Mouse (Mus musculus): ENCODE measurements around the gene Sptlc2. TPM values are rescaled to one million over a fixed set of nuclear protein-coding genes. Genes with fewer than 3 reads are reported as not detected.
A peak's percentile ranks its signal among the peaks of the same experiment; 100 is the strongest.

Sptlc2 gene
- polyA plus RNA-seq, 1 experiment from 2014 or later = 73.3 TPM

- no peaks in the 10 kb centered on the region for H3K36me3 ChIP-seq (ENCODE audit: control insufficient read depth, insufficient read depth, low read length)
- H3K4me1 ChIP-seq (ENCODE audit: control insufficient read depth, insufficient read depth, low read length) = 0 out of 2 replicates have a peak, but pooled peaks cover 4% of the 10 kb centered on the region
- peak overlapping the region; percentile 98 for H3K4me3 ChIP-seq (ENCODE audit: low read depth, low read length)
- peak; percentile 3 for ATAC-seq (ENCODE audit: low read depth)
- peak; percentile 36 for DNase-seq (ENCODE audit: low spot score)
- no peaks in the 10 kb centered on the region for H3K9me3 ChIP-seq (ENCODE audit: control insufficient read depth, low read length)
- peak overlapping the region; percentile 93 for H3K9ac ChIP-seq (ENCODE audit: low read depth, low read length)
- no peaks in the 10 kb centered on the region for H3K27me3 ChIP-seq (replicated peaks; ENCODE audit: control insufficient read depth, insufficient read depth, low read length)
- H3K4me2 ChIP-seq (ENCODE audit: low read depth, low read length) = peak overlapping the region; percentile 95
- H3K27ac ChIP-seq (replicated peaks; ENCODE audit: low read depth, low read length) = peak overlapping the region; percentile 82
- WGBS = under 1% methylated on average over 36 of the region's 65 CpGs
Observed at GRCm38 (mm10) chr12:87387171-87388121, 709 bp downstream of the Sptlc2 start.

DNA sequence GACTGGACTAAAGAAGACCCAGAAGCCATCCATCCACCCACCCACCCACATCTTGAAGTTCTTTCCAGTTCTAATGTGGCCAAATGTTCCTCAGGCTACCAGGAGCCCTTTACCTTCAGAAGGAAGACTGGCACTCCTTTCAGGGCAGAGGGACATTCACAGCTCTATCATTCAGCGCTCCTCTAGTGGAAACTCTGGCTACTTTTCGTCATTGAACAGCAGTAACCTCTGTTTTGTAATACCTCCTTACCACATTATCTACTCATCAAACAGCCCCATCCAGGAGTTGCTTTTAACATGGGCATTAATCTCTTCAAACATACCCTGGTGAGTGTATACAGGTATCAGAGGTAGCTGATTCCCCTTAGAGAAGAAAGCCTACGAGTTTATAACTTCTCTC, 3.1 kb downstream of the Sptlc2 start:
- no peak for DNase-seq (ENCODE audit: low spot score)
- no peak for ATAC-seq (ENCODE audit: low read depth)
- no peak overlapping the region for H3K27ac ChIP-seq (replicated peaks; ENCODE audit: low read depth, low read length)
- H3K9me3 ChIP-seq (ENCODE audit: control insufficient read depth, low read length) = no peaks in the 10 kb centered on the region
- 0 out of 2 replicates have a peak, but pooled peaks cover 4% of the 10 kb centered on the region for H3K4me1 ChIP-seq (ENCODE audit: control insufficient read depth, insufficient read depth, low read length)
- WGBS = 88% methylated on average over 3 of the region's 3 CpGs
- no peaks in the 10 kb centered on the region for H3K36me3 ChIP-seq (ENCODE audit: control insufficient read depth, insufficient read depth, low read length)
- H3K9ac ChIP-seq (ENCODE audit: low read depth, low read length) = no peak overlapping the region
- H3K4me3 ChIP-seq (ENCODE audit: low read depth, low read length) = no peak overlapping the region
- no peak overlapping the region for H3K4me2 ChIP-seq (ENCODE audit: low read depth, low read length)
- no peaks in the 10 kb centered on the region for H3K27me3 ChIP-seq (replicated peaks; ENCODE audit: control insufficient read depth, insufficient read depth, low read length)

- no peaks in the 10 kb centered on the region for H3K27me3 ChIP-seq (replicated peaks; ENCODE audit: control insufficient read depth, insufficient read depth, low read length)
- H3K9me3 ChIP-seq (ENCODE audit: control insufficient read depth, low read length) = no peaks in the 10 kb centered on the region
- H3K36me3 ChIP-seq (ENCODE audit: control insufficient read depth, insufficient read depth, low read length) = no peaks in the 10 kb centered on the region
- WGBS = 63% methylated on average over 2 of the region's 2 CpGs
- H3K4me1 ChIP-seq (ENCODE audit: control insufficient read depth, insufficient read depth, low read length) = no peaks in the 10 kb centered on the region
- DNase-seq (ENCODE audit: low spot score) (no peak), ATAC-seq (ENCODE audit: low read depth) (no peak; the same call in 1 of the 2 replicates)
- no peak overlapping the region for H3K27ac ChIP-seq (replicated peaks; ENCODE audit: low read depth, low read length)
- H3K4me2 ChIP-seq (ENCODE audit: low read depth, low read length) = no peak overlapping the region
- no peak overlapping the region for H3K4me3 ChIP-seq (ENCODE audit: low read depth, low read length)
- H3K9ac ChIP-seq (ENCODE audit: low read depth, low read length) = no peak overlapping the region
Observed at GRCm38 (mm10) chr12:87381380-87381682, 6.8 kb downstream of the Sptlc2 start.

DNA sequence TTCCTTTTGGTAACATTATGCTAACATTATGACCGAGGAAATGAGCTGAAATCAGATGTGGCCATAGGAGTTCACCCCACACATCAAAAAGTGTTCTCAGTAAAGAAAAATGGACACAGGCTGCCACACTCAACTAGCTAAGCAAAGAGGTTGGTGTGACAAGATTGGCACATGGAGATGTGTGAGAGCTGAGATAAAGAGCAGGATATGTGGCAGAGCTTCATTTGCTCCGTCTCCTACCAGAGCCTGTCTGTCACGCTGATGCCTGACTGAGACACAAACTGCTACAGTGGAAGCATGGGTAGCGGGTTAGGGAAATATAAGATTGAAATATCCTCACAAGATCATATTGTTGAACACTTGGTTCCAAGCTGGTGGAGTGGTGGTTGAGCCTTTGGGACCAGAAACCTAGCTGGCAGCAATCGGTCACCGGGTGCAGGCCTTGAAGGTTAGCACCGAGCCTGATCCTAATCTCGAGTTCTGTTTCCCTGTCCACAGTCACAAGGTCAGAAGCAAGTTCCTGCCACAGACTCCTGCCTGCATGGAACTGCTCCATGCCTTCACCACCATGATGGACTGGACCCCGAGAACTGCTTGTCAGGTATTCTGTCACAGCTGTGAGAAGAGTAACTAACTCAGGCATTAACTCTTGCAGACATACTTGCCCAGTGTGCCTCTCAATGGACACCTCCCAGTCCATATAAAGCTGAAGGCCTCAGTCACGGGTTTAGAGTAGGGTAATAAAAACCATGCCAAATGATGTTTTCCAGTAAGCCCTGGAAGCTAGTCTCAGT, 7.4 kb downstream of the Sptlc2 start:
- WGBS = 84% methylated on average over 10 of the region's 10 CpGs

DNA sequence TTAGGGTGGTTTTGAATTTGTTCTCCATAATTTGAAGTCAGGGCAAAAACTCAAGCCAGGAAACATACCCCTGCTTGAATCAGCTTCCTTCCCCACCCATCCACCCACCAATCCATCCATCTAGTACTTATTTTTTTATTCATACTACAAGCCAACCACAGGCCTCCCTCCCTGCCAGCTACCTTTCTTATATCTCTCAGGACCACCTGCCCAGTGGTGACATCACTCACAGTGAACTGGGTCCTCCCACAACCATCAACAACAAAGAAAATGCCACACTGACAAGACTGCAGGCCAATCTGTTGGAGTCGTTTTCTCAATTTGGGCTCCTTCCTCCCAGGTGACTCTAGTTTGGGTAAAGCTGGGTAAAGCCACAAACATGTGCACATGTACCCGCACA, 8.7 kb downstream of the Sptlc2 start:
- H3K4me2 ChIP-seq (ENCODE audit: low read depth, low read length) = no peak overlapping the region
- no peaks in the 10 kb centered on the region for H3K27me3 ChIP-seq (replicated peaks; ENCODE audit: control insufficient read depth, insufficient read depth, low read length)
- no peak overlapping the region for H3K4me3 ChIP-seq (ENCODE audit: low read depth, low read length)
- ATAC-seq (ENCODE audit: low read depth) (no peak), DNase-seq (ENCODE audit: low spot score) (no peak)
- no peaks in the 10 kb centered on the region for H3K4me1 ChIP-seq (ENCODE audit: control insufficient read depth, insufficient read depth, low read length)
- H3K9me3 ChIP-seq (ENCODE audit: control insufficient read depth, low read length) = no peaks in the 10 kb centered on the region
- H3K27ac ChIP-seq (replicated peaks; ENCODE audit: low read depth, low read length) = no peak overlapping the region
- no peaks in the 10 kb centered on the region for H3K36me3 ChIP-seq (ENCODE audit: control insufficient read depth, insufficient read depth, low read length)
- H3K9ac ChIP-seq (ENCODE audit: low read depth, low read length) = no peak overlapping the region
- 82% methylated on average over 2 of the region's 2 CpGs for WGBS

More for the DNA sequence above, 7.4 kb downstream of the Sptlc2 start:
- Histone ChIP-seq H3K9ac (ENCODE audit: low read depth, low read length) (no peak overlapping the region), H3K9me3 (ENCODE audit: control insufficient read depth, low read length) (no peaks in the 10 kb centered on the region), H3K4me1 (ENCODE audit: control insufficient read depth, insufficient read depth, low read length) (no peaks in the 10 kb centered on the region), H3K4me3 (ENCODE audit: low read depth, low read length) (no peak overlapping the region), H3K36me3 (ENCODE audit: control insufficient read depth, insufficient read depth, low read length) (no peaks in the 10 kb centered on the region), H3K27me3 (replicated peaks; ENCODE audit: control insufficient read depth, insufficient read depth, low read length) (no peaks in the 10 kb centered on the region), H3K27ac (replicated peaks; ENCODE audit: low read depth, low read length) (no peak overlapping the region), H3K4me2 (ENCODE audit: low read depth, low read length) (no peak overlapping the region)
- DNase-seq (ENCODE audit: low spot score) = no peak
- ATAC-seq (ENCODE audit: low read depth) = no peak

DNA sequence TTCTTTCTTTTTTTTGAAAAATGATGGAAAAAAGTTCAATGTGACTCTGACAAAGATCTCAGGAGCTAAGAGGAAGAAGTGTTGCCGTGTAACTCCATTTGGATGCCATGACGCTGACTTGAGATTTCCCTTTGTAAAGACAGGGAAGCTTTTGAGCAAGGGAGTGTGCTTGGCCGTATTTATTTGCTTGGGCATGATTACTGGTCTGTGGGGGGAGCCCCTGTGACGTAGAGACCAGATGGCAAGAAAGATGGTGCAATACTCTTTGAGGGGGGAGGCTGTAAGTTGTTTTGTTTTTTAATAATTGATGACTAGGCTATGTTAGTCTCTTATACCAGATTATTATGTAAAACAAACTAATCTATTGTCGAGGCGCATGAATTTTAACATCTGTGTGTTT, 14.0 kb downstream of the Sptlc2 start:
- Histone ChIP-seq H3K4me2 (ENCODE audit: low read depth, low read length) (no peak overlapping the region), H3K9ac (ENCODE audit: low read depth, low read length) (no peak overlapping the region), H3K4me1 (ENCODE audit: control insufficient read depth, insufficient read depth, low read length) (no peaks in the 10 kb centered on the region), H3K27me3 (replicated peaks; ENCODE audit: control insufficient read depth, insufficient read depth, low read length) (no peaks in the 10 kb centered on the region), H3K36me3 (ENCODE audit: control insufficient read depth, insufficient read depth, low read length) (no peaks in the 10 kb centered on the region), H3K9me3 (ENCODE audit: control insufficient read depth, low read length) (no peaks in the 10 kb centered on the region), H3K4me3 (ENCODE audit: low read depth, low read length) (no peak overlapping the region), H3K27ac (replicated peaks; ENCODE audit: low read depth, low read length) (no peak overlapping the region)
- no peak for DNase-seq (ENCODE audit: low spot score)
- WGBS = 91% methylated on average over 6 of the region's 6 CpGs
- no peak for ATAC-seq (ENCODE audit: low read depth)

GRCm38 (mm10) chr12:87369319-87369718, 18.8 kb downstream of the Sptlc2 start:
- H3K36me3 ChIP-seq (ENCODE audit: control insufficient read depth, insufficient read depth, low read length) = peaks cover 15% of the 10 kb centered on the region
- no peak overlapping the region for H3K9ac ChIP-seq (ENCODE audit: low read depth, low read length)
- DNase-seq (ENCODE audit: low spot score) = no peak
- no peaks in the 10 kb centered on the region for H3K4me1 ChIP-seq (ENCODE audit: control insufficient read depth, insufficient read depth, low read length)
- H3K27ac ChIP-seq (replicated peaks; ENCODE audit: low read depth, low read length) = no peak overlapping the region
- H3K4me3 ChIP-seq (ENCODE audit: low read depth, low read length) = no peak overlapping the region
- WGBS = 72% methylated on average over 2 of the region's 2 CpGs
- no peaks in the 10 kb centered on the region for H3K9me3 ChIP-seq (ENCODE audit: control insufficient read depth, low read length)
- no peak overlapping the region for H3K4me2 ChIP-seq (ENCODE audit: low read depth, low read length)
- H3K27me3 ChIP-seq (replicated peaks; ENCODE audit: control insufficient read depth, insufficient read depth, low read length) = no peaks in the 10 kb centered on the region
- no peak for ATAC-seq (ENCODE audit: low read depth)

- H3K9ac ChIP-seq (ENCODE audit: low read depth, low read length) = no peak overlapping the region
- H3K9me3 ChIP-seq (ENCODE audit: control insufficient read depth, low read length) = no peaks in the 10 kb centered on the region
- ATAC-seq (ENCODE audit: low read depth) = no peak
- H3K36me3 ChIP-seq (ENCODE audit: control insufficient read depth, insufficient read depth, low read length) = peaks cover 15% of the 10 kb centered on the region
- DNase-seq (ENCODE audit: low spot score) = no peak
- H3K27me3 ChIP-seq (replicated peaks; ENCODE audit: control insufficient read depth, insufficient read depth, low read length) = no peaks in the 10 kb centered on the region
- H3K4me1 ChIP-seq (ENCODE audit: control insufficient read depth, insufficient read depth, low read length) = no peaks in the 10 kb centered on the region
- no peak overlapping the region for H3K4me3 ChIP-seq (ENCODE audit: low read depth, low read length)
- H3K4me2 ChIP-seq (ENCODE audit: low read depth, low read length) = no peak overlapping the region
- H3K27ac ChIP-seq (replicated peaks; ENCODE audit: low read depth, low read length) = no peak overlapping the region
Observed at GRCm38 (mm10) chr12:87368092-87368491, 20.1 kb downstream of the Sptlc2 start.
